Mouse (Mus musculus) forebrain, embryonic 12.5 days (tissue): ENCODE measurements around the gene Eng. TPM values are rescaled to one million over a fixed set of nuclear protein-coding genes. Genes with fewer than 3 reads are reported as not detected.

ENCODE experiments used
- ATAC-seq: fragments of 200-750 bp; cut with Nextera tagmentation; 2 replicates; pipeline ENCODE4 v1.8.0; 2017; ENCODE audit warnings: moderate TSS enrichment; ENCODE audit not compliant: low FRiP score
- H3K27ac ChIP-seq: fragments of 300-500 bp; sonication (generic); 2 replicates; pipeline ENCODE4 v1.5.1; 2016; ENCODE audit warnings: mild to moderate bottlenecking
- H3K27me3 ChIP-seq: fragments of 300-500 bp; sonication (generic); 2 replicates; pipeline ENCODE4 v1.6.1; 2016; ENCODE audit warnings: mild to moderate bottlenecking
- H3K36me3 ChIP-seq: fragments of 300-500 bp; sonication (generic); replicated peaks from 2 replicates; pipeline ENCODE4 v1.6.1; 2016; ENCODE audit warnings: mild to moderate bottlenecking
- H3K4me1 ChIP-seq: fragments of 300-500 bp; sonication (generic); 2 replicates; pipeline ENCODE4 v1.6.1; 2016
- H3K4me2 ChIP-seq: fragments of 300-500 bp; sonication (generic); 2 replicates; pipeline ENCODE4 v1.6.1; 2016; ENCODE audit warnings: mild to moderate bottlenecking, moderate library complexity
- H3K4me3 ChIP-seq: fragments of 300-500 bp; sonication (generic); replicated peaks from 2 replicates; pipeline ENCODE4 v1.5.1; 2016; ENCODE audit warnings: mild to moderate bottlenecking
- H3K9ac ChIP-seq: fragments of 300-500 bp; sonication (generic); 2 replicates; pipeline ENCODE4 v1.6.1; 2016; ENCODE audit warnings: mild to moderate bottlenecking
- H3K9me3 ChIP-seq: fragments of 300-500 bp; sonication (generic); 2 replicates; pipeline ENCODE4 v1.6.1; 2016
- WGBS: fragments of 180-500 bp; shearing (Covaris S2); methylation state at CpG from one replicate; pipeline ENCODE4 v1.1.7; 2016; 5-methylcytosine and 5-hydroxymethylcytosine counted together
- polyA plus RNA-seq: library from polyadenylated mRNA; unstranded; fragments of >200 nt; fragmentation: Nextera tagmentation; extraction: Ambion mirVana; gene quantifications from 2 replicates; pipeline ENCODE4 v1.2.1, GENCODE M21; 2016

Gene Eng
- polyA plus RNA-seq, 1 experiment from 2014 or later: 21.0 TPM

- no peaks in the 10 kb centered on the region for H3K27me3 ChIP-seq
- peaks cover 62% of the 10 kb centered on the region for H3K4me1 ChIP-seq
- no peaks in the 10 kb centered on the region for H3K36me3 ChIP-seq
- peak overlapping the region; percentile 48 for H3K9ac ChIP-seq
- ATAC-seq: peak; percentile 15; the same call in 1 of the 2 replicates
- H3K4me3 ChIP-seq: peak overlapping the region; percentile 29
- peak overlapping the region; percentile 57 for H3K4me2 ChIP-seq
- H3K27ac ChIP-seq: peak overlapping the region; percentile 87
- 59% methylated on average over 5 of the region's 5 CpGs for WGBS
- no peaks in the 10 kb centered on the region for H3K9me3 ChIP-seq
Measured at GRCm38 (mm10) chr2:32625873-32626694, 20.3 kb upstream of the Eng start.

- 72% methylated on average over 20 of the region's 20 CpGs for WGBS
- no peak overlapping the region for H3K4me2 ChIP-seq
- H3K4me1 ChIP-seq: peaks cover 54% of the 10 kb centered on the region
- no peaks in the 10 kb centered on the region for H3K36me3 ChIP-seq
- H3K9me3 ChIP-seq: no peaks in the 10 kb centered on the region
- no peak overlapping the region for H3K27ac ChIP-seq
- no peaks in the 10 kb centered on the region for H3K27me3 ChIP-seq
- ATAC-seq: no peak
- no peak overlapping the region for H3K4me3 ChIP-seq
- H3K9ac ChIP-seq: no peak overlapping the region
Measured at GRCm38 (mm10) chr2:32627266-32628043, 18.9 kb upstream of the Eng start.

- Histone ChIP-seq H3K36me3 (no peaks in the 10 kb centered on the region), H3K27ac (0 out of 2 replicates have a peak overlapping the region, but pooled peaks have one; percentile 60), H3K4me3 (no peak overlapping the region), H3K4me2 (no peak overlapping the region), H3K9ac (0 out of 2 replicates have a peak overlapping the region, but pooled peaks have one; percentile 26), H3K4me1 (peaks cover 54% of the 10 kb centered on the region), H3K27me3 (no peaks in the 10 kb centered on the region), H3K9me3 (no peaks in the 10 kb centered on the region)
- WGBS: 70% methylated on average over 4 of the region's 4 CpGs
- no peak for ATAC-seq
Measured at GRCm38 (mm10) chr2:32628044-32628550, 18.3 kb upstream of the Eng start.

GRCm38 (mm10) chr2:32628729-32629128 lies 17.7 kb upstream of the Eng start:
- Histone ChIP-seq H3K27ac (peak overlapping the region; percentile 60), H3K9ac (peak overlapping the region; percentile 26), H3K4me1 (peaks cover 54% of the 10 kb centered on the region), H3K27me3 (no peaks in the 10 kb centered on the region), H3K9me3 (no peaks in the 10 kb centered on the region), H3K4me2 (peak overlapping the region; percentile 29), H3K4me3 (no peak overlapping the region), H3K36me3 (no peaks in the 10 kb centered on the region)
- ATAC-seq: no peak; the same call in 1 of the 2 replicates
- 39% methylated on average over 5 of the region's 5 CpGs for WGBS

GRCm38 (mm10) chr2:32629276-32629976 lies 17.0 kb upstream of the Eng start:
- WGBS: 37% methylated on average over 9 of the region's 9 CpGs
- H3K4me3 ChIP-seq: peak overlapping the region; percentile 5; the same call in 1 of the 2 replicates

GRCm38 (mm10) chr2:32630036-32630435 lies 16.4 kb upstream of the Eng start:
- 0 out of 2 replicates have a peak overlapping the region, but pooled peaks have one; percentile 26 for H3K9ac ChIP-seq
- no peaks in the 10 kb centered on the region for H3K27me3 ChIP-seq
- no peaks in the 10 kb centered on the region for H3K9me3 ChIP-seq
- no peak for ATAC-seq
- no peak overlapping the region for H3K4me3 ChIP-seq
- peaks cover 50% of the 10 kb centered on the region for H3K4me1 ChIP-seq
- H3K36me3 ChIP-seq: no peaks in the 10 kb centered on the region
- 75% methylated on average over 7 of the region's 9 CpGs for WGBS
- H3K27ac ChIP-seq: no peak overlapping the region
- H3K4me2 ChIP-seq: no peak overlapping the region; the same call in 1 of the 2 replicates

More at GRCm38 (mm10) chr2:32629276-32629976, 17.0 kb upstream of the Eng start:
- ATAC-seq: peak; percentile 54
- peak overlapping the region; percentile 29 for H3K4me2 ChIP-seq
- H3K27me3 ChIP-seq: no peaks in the 10 kb centered on the region
- peaks cover 54% of the 10 kb centered on the region for H3K4me1 ChIP-seq
- H3K9ac ChIP-seq: peak overlapping the region; percentile 26
- no peaks in the 10 kb centered on the region for H3K36me3 ChIP-seq
- H3K9me3 ChIP-seq: no peaks in the 10 kb centered on the region
- H3K27ac ChIP-seq: peak overlapping the region; percentile 60

- Histone ChIP-seq H3K27me3 (no peaks in the 10 kb centered on the region), H3K9ac (no peak overlapping the region), H3K27ac (no peak overlapping the region), H3K4me3 (no peak overlapping the region), H3K4me1 (peaks cover 41% of the 10 kb centered on the region), H3K4me2 (no peak overlapping the region), H3K9me3 (no peaks in the 10 kb centered on the region), H3K36me3 (no peaks in the 10 kb centered on the region)
- ATAC-seq: no peak
- 90% methylated on average over 10 of the region's 10 CpGs for WGBS
Measured at GRCm38 (mm10) chr2:32631046-32631445, 15.3 kb upstream of the Eng start.

GRCm38 (mm10) chr2:32631737-32632394 lies 14.5 kb upstream of the Eng start:
- Histone ChIP-seq H3K9me3 (no peaks in the 10 kb centered on the region), H3K9ac (no peak overlapping the region), H3K27ac (no peak overlapping the region), H3K27me3 (no peaks in the 10 kb centered on the region), H3K36me3 (no peaks in the 10 kb centered on the region), H3K4me2 (no peak overlapping the region), H3K4me3 (no peak overlapping the region), H3K4me1 (peaks cover 33% of the 10 kb centered on the region)
- ATAC-seq: no peak
- WGBS: 62% methylated on average over 7 of the region's 7 CpGs

GRCm38 (mm10) chr2:32633660-32634059 lies 12.7 kb upstream of the Eng start:
- H3K4me2 ChIP-seq: no peak overlapping the region
- 78% methylated on average over 5 of the region's 5 CpGs for WGBS
- no peaks in the 10 kb centered on the region for H3K27me3 ChIP-seq
- H3K27ac ChIP-seq: no peak overlapping the region
- H3K4me3 ChIP-seq: no peak overlapping the region
- ATAC-seq: no peak
- no peaks in the 10 kb centered on the region for H3K9me3 ChIP-seq
- no peak overlapping the region for H3K9ac ChIP-seq
- H3K36me3 ChIP-seq: no peaks in the 10 kb centered on the region
- peaks cover 25% of the 10 kb centered on the region for H3K4me1 ChIP-seq

- H3K27me3 ChIP-seq: no peaks in the 10 kb centered on the region
- H3K4me1 ChIP-seq: peaks cover 17% of the 10 kb centered on the region
- H3K9ac ChIP-seq: no peak overlapping the region
- WGBS: 84% methylated on average over 10 of the region's 10 CpGs
- H3K4me2 ChIP-seq: no peak overlapping the region
- no peaks in the 10 kb centered on the region for H3K36me3 ChIP-seq
- ATAC-seq: no peak
- H3K4me3 ChIP-seq: no peak overlapping the region
- no peak overlapping the region for H3K27ac ChIP-seq
- H3K9me3 ChIP-seq: no peaks in the 10 kb centered on the region
Measured at GRCm38 (mm10) chr2:32634277-32635105, 11.9 kb upstream of the Eng start.

GRCm38 (mm10) chr2:32636617-32637016 lies 9.8 kb upstream of the Eng start:
- Histone ChIP-seq H3K4me1 (peaks cover 9% of the 10 kb centered on the region), H3K9ac (no peak overlapping the region), H3K27me3 (no peaks in the 10 kb centered on the region), H3K4me3 (no peak overlapping the region), H3K36me3 (no peaks in the 10 kb centered on the region), H3K9me3 (no peaks in the 10 kb centered on the region), H3K4me2 (no peak overlapping the region), H3K27ac (no peak overlapping the region)
- ATAC-seq: no peak
- 85% methylated on average over 7 of the region's 7 CpGs for WGBS
